Mouse (Mus musculus) MEL (cell line): ENCODE results near the gene Maml1. TPM values are rescaled to one million over a fixed set of nuclear protein-coding genes. Genes with fewer than 3 reads are reported as not detected.

Experiments
- DNase-seq: peaks from one replicate; pipeline ENCODE4 v3.0.0; 2011; ENCODE audit warnings: low read depth, low spot score
- H3K27ac ChIP-seq: 2 replicates; pipeline ENCODE4 v1.5.1; 2012; ENCODE audit warnings: low read depth, mild to moderate bottlenecking, control low read depth, low read length, moderate library complexity; ENCODE audit not compliant: control insufficient read depth
- H3K27me3 ChIP-seq, 2 experiments: fragments of 150-350 bp in 1 of 2; sonication (generic) in 1 of 2; 2 replicates each; pipeline ENCODE4 v1.6.1; 2012; ENCODE audit warnings: low read length in 2 of 2, mild to moderate bottlenecking in 2 of 2, improper control_type of control experiment in 1 of 2, moderate library complexity in 1 of 2; ENCODE audit not compliant: insufficient read depth in 2 of 2, control insufficient read depth in 1 of 2
- H3K36me3 ChIP-seq, 2 experiments: 2 replicates each; pipeline ENCODE4 v1.6.1; 2012 to 2014; ENCODE audit warnings: low read length in 2 of 2, improper control_type of control experiment in 1 of 2, inconsistent platforms in 1 of 2, mild to moderate bottlenecking in 1 of 2; ENCODE audit not compliant: insufficient read depth in 2 of 2, control insufficient read depth in 1 of 2
- H3K4me1 ChIP-seq, 2 experiments: fragments of 150-350 bp in 1 of 2; sonication (generic) in 1 of 2; 2 replicates each; pipeline ENCODE4 v1.6.1; 2012; ENCODE audit warnings: low read length in 2 of 2, improper control_type of control experiment in 1 of 2, mild to moderate bottlenecking in 1 of 2; ENCODE audit not compliant: insufficient read depth in 2 of 2, control insufficient read depth in 1 of 2
- H3K4me3 ChIP-seq, 2 experiments: fragments of 150-350 bp in 1 of 2; sonication (generic) in 1 of 2; 2 replicates each; pipeline ENCODE4 v1.5.1; 2012; ENCODE audit warnings: low read depth in 2 of 2, low read length in 2 of 2, mild to moderate bottlenecking in 2 of 2, moderate library complexity in 2 of 2, control low read depth in 1 of 2, improper control_type of control experiment in 1 of 2; ENCODE audit not compliant: control insufficient read depth in 1 of 2, insufficient read depth in 1 of 2
- H3K79me2 ChIP-seq: 2 replicates; pipeline ENCODE4 v1.6.1; 2012; ENCODE audit warnings: mild to moderate bottlenecking, low read length, moderate library complexity; ENCODE audit not compliant: control insufficient read depth, poor library complexity, insufficient read depth
- H3K9ac ChIP-seq: 2 replicates; pipeline ENCODE4 v1.6.1; 2012; ENCODE audit warnings: low read depth, mild to moderate bottlenecking, control low read depth, low read length, moderate library complexity; ENCODE audit not compliant: control insufficient read depth, poor library complexity, severe bottlenecking
- H3K9me3 ChIP-seq: fragments of 150-350 bp; sonication (generic); replicated peaks from 2 replicates; pipeline ENCODE4 v1.6.1; 2012; ENCODE audit warnings: mild to moderate bottlenecking, low read length, improper control_type of control experiment, moderate library complexity; ENCODE audit not compliant: insufficient read depth
- CHD2 ChIP-seq: IDR thresholded peaks from 2 replicates; pipeline ENCODE4 v1.6.1; 2011; ENCODE audit warnings: low read length, improper control_type of control experiment
- CTCF ChIP-seq, 3 experiments: IDR thresholded peaks in 2 of 3; conservative IDR thresholded peaks in 1 of 3; 2 replicates each; pipeline ENCODE4 v1.5.1; 2011 to 2012; ENCODE audit warnings: low read length in 3 of 3, low read depth in 2 of 3, mild to moderate bottlenecking in 2 of 3, improper control_type of control experiment in 1 of 3, inconsistent platforms in 1 of 3, mixed read lengths in 1 of 3, moderate library complexity in 1 of 3; ENCODE audit not compliant: control insufficient read depth in 1 of 3, insufficient read depth in 1 of 3, poor library complexity in 1 of 3, severe bottlenecking in 1 of 3
- ELF1 ChIP-seq: IDR thresholded peaks from 2 replicates; pipeline ENCODE4 v1.6.1; 2014; ENCODE audit warnings: low read depth, mild to moderate bottlenecking, inconsistent platforms, low read length, improper control_type of control experiment, moderate library complexity
- ETS1 ChIP-seq: IDR thresholded peaks from 2 replicates; pipeline ENCODE4 v1.6.1; 2012; ENCODE audit warnings: low read depth, mild to moderate bottlenecking, inconsistent platforms, low read length, improper control_type of control experiment, moderate library complexity
- HCFC1 ChIP-seq: IDR thresholded peaks from 2 replicates; pipeline ENCODE4 v1.6.1; 2012; ENCODE audit warnings: low read depth, mild to moderate bottlenecking, inconsistent platforms, low read length, improper control_type of control experiment, moderate library complexity
- JUND ChIP-seq: IDR thresholded peaks from 2 replicates; pipeline ENCODE4 v1.6.1; 2011; ENCODE audit warnings: low read depth, mild to moderate bottlenecking, improper control_type of control experiment, low read length
- KAT2A ChIP-seq: conservative IDR thresholded peaks from 2 replicates; pipeline ENCODE4 v1.6.1; 2012; ENCODE audit warnings: low read depth, low read length, improper control_type of control experiment, inconsistent platforms
- MAFK ChIP-seq: IDR thresholded peaks from 2 replicates; pipeline ENCODE4 v1.6.1; 2011; ENCODE audit warnings: low read depth, mild to moderate bottlenecking, low read length, improper control_type of control experiment, borderline replicate concordance
- MEF2A ChIP-seq: IDR thresholded peaks from 2 replicates; pipeline ENCODE4 v1.6.1; 2014; ENCODE audit warnings: low read depth, mild to moderate bottlenecking, inconsistent platforms, low read length, improper control_type of control experiment; ENCODE audit not compliant: poor library complexity, insufficient replicate concordance, severe bottlenecking; ENCODE audit errors: extremely low read depth
- MXI1 ChIP-seq: IDR thresholded peaks from 2 replicates; pipeline ENCODE4 v1.6.1; 2011; ENCODE audit warnings: mild to moderate bottlenecking, low read depth, low read length, improper control_type of control experiment
- MYB ChIP-seq: IDR thresholded peaks from 2 replicates; pipeline ENCODE4 v1.6.1; 2011; ENCODE audit warnings: mild to moderate bottlenecking, low read depth, low read length, improper control_type of control experiment
- NELFE ChIP-seq: IDR thresholded peaks from 2 replicates; pipeline ENCODE4 v1.6.1; 2011; ENCODE audit warnings: low read depth, low read length, improper control_type of control experiment
- POLR2A ChIP-seq, 2 experiments: IDR thresholded peaks; 2 replicates each; pipeline ENCODE4 v1.6.1; 2011 to 2012; ENCODE audit warnings: low read length in 2 of 2, mild to moderate bottlenecking in 2 of 2, control low read depth in 1 of 2, improper control_type of control experiment in 1 of 2, low read depth in 1 of 2, moderate library complexity in 1 of 2; ENCODE audit not compliant: control insufficient read depth in 1 of 2, insufficient read depth in 1 of 2, poor library complexity in 1 of 2
- POLR2AphosphoS2 ChIP-seq: IDR thresholded peaks from 2 replicates; pipeline ENCODE4 v1.6.1; 2011; ENCODE audit warnings: low read length, improper control_type of control experiment
- POLR2AphosphoS5 ChIP-seq: IDR thresholded peaks from 2 replicates; pipeline ENCODE4 v1.6.1; 2012; ENCODE audit warnings: low read depth, borderline replicate concordance, mild to moderate bottlenecking, inconsistent platforms, low read length, moderate library complexity, mixed read lengths
- RCOR1 ChIP-seq: IDR thresholded peaks from 2 replicates; pipeline ENCODE4 v1.6.1; 2012; ENCODE audit warnings: low read depth, mild to moderate bottlenecking, inconsistent platforms, low read length, improper control_type of control experiment
- SIN3A ChIP-seq: IDR thresholded peaks from 2 replicates; pipeline ENCODE4 v1.6.1; 2012; ENCODE audit warnings: low read length, improper control_type of control experiment, inconsistent platforms
- SMC3 ChIP-seq: IDR thresholded peaks from 2 replicates; pipeline ENCODE4 v1.6.1; 2011; ENCODE audit warnings: low read depth, low read length, improper control_type of control experiment
- TAL1 ChIP-seq: IDR thresholded peaks from 2 replicates; pipeline ENCODE4 v1.6.1; 2012; ENCODE audit warnings: mild to moderate bottlenecking, inconsistent platforms, low read length, moderate library complexity, mixed read lengths
- TBP ChIP-seq: IDR thresholded peaks from 2 replicates; pipeline ENCODE4 v1.8.0; 2011; ENCODE audit warnings: low read depth, low read length, improper control_type of control experiment
- TCF12 ChIP-seq: IDR thresholded peaks from 2 replicates; pipeline ENCODE4 v1.6.1; 2014; ENCODE audit warnings: low read depth, mild to moderate bottlenecking, inconsistent platforms, low read length, improper control_type of control experiment, moderate library complexity
- USF2 ChIP-seq, 2 experiments: IDR thresholded peaks; 2 replicates each; pipeline ENCODE4 v1.6.1; 2011 to 2012; ENCODE audit warnings: improper control_type of control experiment in 2 of 2, low read length in 2 of 2, borderline replicate concordance in 1 of 2, inconsistent platforms in 1 of 2, low read depth in 1 of 2, mild to moderate bottlenecking in 1 of 2; ENCODE audit not compliant: insufficient read depth in 1 of 2
- ZKSCAN1 ChIP-seq: IDR thresholded peaks from 2 replicates; pipeline ENCODE4 v1.6.1; 2012; ENCODE audit warnings: low read depth, mild to moderate bottlenecking, inconsistent platforms, low read length, improper control_type of control experiment, moderate library complexity
- ZMIZ1 ChIP-seq: IDR thresholded peaks from 2 replicates; pipeline ENCODE4 v1.6.1; 2012; ENCODE audit warnings: low read depth, mild to moderate bottlenecking, inconsistent platforms, low read length, improper control_type of control experiment, moderate library complexity
- polyA plus RNA-seq, 2 experiments: library from polyadenylated mRNA; stranded (reverse) in 1 of 2; unstranded in 1 of 2; fragments of >175 nt in 1 of 2; fragments of >200 nt in 1 of 2; gene quantifications; 2 replicates each; pipeline versions ENCODE4 v1.2.1 to v1.2.4; 2012; ENCODE audit warnings: low replicate concordance in 2 of 2, low read depth in 1 of 2; ENCODE audit not compliant: insufficient read length in 2 of 2, insufficient read depth in 1 of 2, missing spikeins in 1 of 2
- total RNA-seq: library from RNA; depleted of rRNA; stranded (reverse); fragments of 300-350 nt; gene quantifications from 2 replicates; pipeline ENCODE4 v1.2.3, GENCODE M21; 2012

The Maml1 gene
- total and polyA plus RNA-seq, 3 experiments: 3.8 to 12.6 TPM; not detected in 1

DNA sequence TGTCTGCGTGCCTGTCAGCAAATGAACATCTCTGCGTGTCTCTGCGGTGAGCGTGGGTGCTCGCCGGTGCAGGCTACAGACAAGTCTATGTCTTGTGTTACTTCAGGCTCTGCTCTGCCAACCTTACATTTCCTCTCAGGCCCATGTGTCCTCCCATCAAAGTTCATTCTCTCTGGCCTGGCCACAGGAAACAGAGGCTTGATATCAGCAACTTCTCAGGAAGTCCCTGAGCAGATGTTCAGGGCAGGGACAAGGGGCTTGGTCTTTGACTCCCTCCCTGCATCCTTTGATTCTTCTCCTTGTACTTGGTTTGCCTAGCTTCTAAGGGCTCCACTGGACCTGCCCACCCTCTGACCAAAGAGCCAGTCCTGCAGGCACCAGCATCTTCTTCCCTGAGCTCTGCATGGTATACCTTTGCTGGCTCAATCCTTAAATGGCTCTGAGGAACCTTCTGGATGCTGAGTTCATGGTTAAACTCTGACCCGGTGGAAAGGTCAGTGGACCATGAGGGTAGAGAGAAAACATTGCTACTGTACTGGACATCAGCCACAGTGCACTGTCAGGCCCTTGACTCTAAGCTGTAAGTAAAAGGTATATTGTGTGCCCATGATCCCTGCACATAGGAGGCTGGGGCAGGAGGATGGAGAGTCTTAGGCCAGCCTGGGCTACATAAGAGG is 51.7 kb downstream of the Maml1 start:
- no peak for TF ChIP-seq POLR2AphosphoS2
- TF ChIP-seq SIN3A: no peak
- no peak for TF ChIP-seq CTCF (IDR thresholded peaks at IDR 0.05 in 2 of 3, conservative IDR thresholded peaks at IDR 0.05 in 1 of 3; ENCODE audit: control insufficient read depth in 1 of 3, insufficient read depth in 1 of 3, low read depth in 2 of 3, low read length in 3 of 3, poor library complexity in 1 of 3, severe bottlenecking in 1 of 3)
- no peak for TF ChIP-seq SMC3
- no peak for TF ChIP-seq POLR2A (IDR thresholded peaks at IDR 0.05; ENCODE audit: control insufficient read depth in 1 of 2, insufficient read depth in 1 of 2, low read depth in 1 of 2, low read length in 2 of 2, poor library complexity in 1 of 2)
- TF ChIP-seq POLR2AphosphoS5: no peak
- peak; percentile 41; the same call in 1 of the 2 replicates for TF ChIP-seq TAL1
- no peak for TF ChIP-seq KAT2A
- no peak overlapping the region for H3K27ac ChIP-seq
- DNase-seq: no peak
- peaks cover 0 to 7% of the 10 kb centered on the region in 2 experiments; a peak in 2 of 4 replicates for H3K36me3 ChIP-seq
- H3K79me2 ChIP-seq: no peaks in the 10 kb centered on the region; the same call in 1 of the 2 replicates
- no peak overlapping the region for H3K4me3 ChIP-seq
- H3K27me3 ChIP-seq: no peaks in the 10 kb centered on the region
- no peaks in the 10 kb centered on the region for H3K9me3 ChIP-seq
- H3K9ac ChIP-seq: no peak overlapping the region
- peaks cover 3 to 19% of the 10 kb centered on the region in 2 experiments; a peak in 3 of 4 replicates for H3K4me1 ChIP-seq

DNA sequence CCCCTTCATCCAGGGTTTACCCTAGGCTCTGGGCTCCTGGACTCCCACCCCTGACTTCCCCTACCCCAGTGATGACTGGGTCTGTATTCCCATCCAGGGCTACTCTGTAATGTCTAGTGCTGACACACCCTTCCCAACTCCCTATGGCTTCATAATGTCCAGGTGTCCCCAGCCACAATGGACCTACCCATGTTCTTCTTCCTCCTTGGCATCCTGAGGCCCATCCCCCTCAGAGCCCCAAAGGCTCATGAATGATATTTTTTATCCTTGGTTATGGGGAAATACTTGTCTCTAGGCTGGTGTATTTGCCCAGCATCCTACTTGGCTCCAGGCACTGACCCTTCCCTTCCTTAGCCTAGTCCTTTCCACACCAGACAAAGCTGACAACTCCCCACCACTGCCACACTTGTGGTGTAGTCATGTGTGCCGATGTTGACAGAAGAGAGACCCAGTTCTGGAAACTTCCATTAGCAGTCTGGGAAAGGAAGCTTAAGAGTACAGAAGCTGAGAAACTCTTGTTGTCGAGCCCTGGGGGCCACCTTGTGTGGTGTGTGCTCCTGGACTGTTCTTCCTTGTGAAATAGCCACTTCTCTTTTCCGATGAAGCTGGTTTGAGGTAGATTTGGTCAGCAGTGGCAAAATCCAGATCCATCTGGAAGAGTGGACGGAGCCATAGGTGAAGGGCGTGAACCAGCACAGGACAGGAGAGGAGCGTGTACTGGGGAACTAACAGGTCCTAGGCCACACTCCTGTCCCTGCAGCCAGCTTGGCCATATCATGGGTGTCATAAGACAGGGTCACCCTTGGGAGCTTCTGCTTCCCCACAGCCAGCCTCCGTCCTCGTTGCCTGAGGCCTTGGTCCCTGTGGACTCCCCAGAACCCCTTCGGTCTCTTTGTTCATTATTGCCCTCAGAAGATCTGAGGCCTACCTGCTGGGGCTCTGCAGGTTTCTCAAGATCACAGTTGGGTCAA is 53.0 kb downstream of the Maml1 start:
- no peak for TF ChIP-seq KAT2A
- no peak for TF ChIP-seq JUND
- TF ChIP-seq MYB: no peak
- TF ChIP-seq SIN3A: no peak
- TF ChIP-seq ZMIZ1: no peak
- TF ChIP-seq POLR2AphosphoS2: no peak
- no peak for TF ChIP-seq TBP
- TF ChIP-seq RCOR1: no peak
- TF ChIP-seq POLR2A (IDR thresholded peaks at IDR 0.05; ENCODE audit: control insufficient read depth in 1 of 2, insufficient read depth in 1 of 2, low read depth in 1 of 2, low read length in 2 of 2, poor library complexity in 1 of 2): no peak
- TF ChIP-seq ELF1: no peak
- no peak for TF ChIP-seq ZKSCAN1
- TF ChIP-seq MEF2A: no peak
- no peak for TF ChIP-seq MAFK
- no peak for TF ChIP-seq USF2 (IDR thresholded peaks at IDR 0.05; ENCODE audit: borderline replicate concordance in 1 of 2, insufficient read depth in 1 of 2, low read depth in 1 of 2, low read length in 2 of 2)
- no peak for TF ChIP-seq NELFE
- TF ChIP-seq MXI1: no peak
- no peak for TF ChIP-seq TCF12
- no peak for TF ChIP-seq CHD2
- no peak for TF ChIP-seq HCFC1
- no peak for TF ChIP-seq ETS1
- no peaks in the 10 kb centered on the region; the same call in 1 of the 2 replicates for H3K79me2 ChIP-seq
- H3K27me3 ChIP-seq: no peaks in the 10 kb centered on the region
- peaks cover 3 to 19% of the 10 kb centered on the region in 2 experiments; a peak in 3 of 4 replicates for H3K4me1 ChIP-seq
- no peak overlapping the region for H3K27ac ChIP-seq
- H3K4me3 ChIP-seq: no peak overlapping the region
- no peak for DNase-seq
- H3K9me3 ChIP-seq: no peaks in the 10 kb centered on the region
- H3K9ac ChIP-seq: no peak overlapping the region
- H3K36me3 ChIP-seq: peaks cover 0 to 7% of the 10 kb centered on the region in 2 experiments; a peak in 2 of 4 replicates
